Mouse (Mus musculus) ES-CJ7 (cell line): ENCODE results near the gene Tmem210.

Experiments used
- DNase-seq: peaks from one replicate; pipeline ENCODE4 v3.0.0; 2011; ENCODE audit warnings: low read depth, low spot score

The Tmem210 gene

GRCm38 (mm10) chr2:25265897-25266656 lies 21.9 kb upstream of the Tmem210 start:
- peak; percentile 54 for DNase-seq

GRCm38 (mm10) chr2:25266720-25267119 lies 21.2 kb upstream of the Tmem210 start:
- DNase-seq: peak; percentile 61

DNA sequence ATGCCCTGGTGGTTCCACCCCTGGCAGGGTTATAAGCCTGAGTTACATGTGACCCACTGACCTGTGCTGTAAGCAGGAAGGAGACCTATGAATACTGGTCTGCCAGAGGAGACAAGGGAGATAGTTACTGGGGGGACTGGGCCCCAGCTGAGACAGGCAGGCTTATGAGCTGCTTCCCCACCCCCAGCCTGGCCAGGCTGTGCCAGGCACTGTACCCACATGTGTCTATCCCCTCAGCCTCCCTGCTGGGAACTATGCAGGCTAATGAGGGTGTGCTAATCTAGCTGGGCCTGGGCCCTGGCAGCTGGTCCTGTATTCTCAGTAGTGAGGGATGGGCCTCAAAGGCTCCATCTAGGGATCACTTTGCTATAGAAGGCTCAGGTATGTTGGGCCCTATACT lies 20.7 kb upstream of the Tmem210 start:
- DNase-seq: no peak

DNA sequence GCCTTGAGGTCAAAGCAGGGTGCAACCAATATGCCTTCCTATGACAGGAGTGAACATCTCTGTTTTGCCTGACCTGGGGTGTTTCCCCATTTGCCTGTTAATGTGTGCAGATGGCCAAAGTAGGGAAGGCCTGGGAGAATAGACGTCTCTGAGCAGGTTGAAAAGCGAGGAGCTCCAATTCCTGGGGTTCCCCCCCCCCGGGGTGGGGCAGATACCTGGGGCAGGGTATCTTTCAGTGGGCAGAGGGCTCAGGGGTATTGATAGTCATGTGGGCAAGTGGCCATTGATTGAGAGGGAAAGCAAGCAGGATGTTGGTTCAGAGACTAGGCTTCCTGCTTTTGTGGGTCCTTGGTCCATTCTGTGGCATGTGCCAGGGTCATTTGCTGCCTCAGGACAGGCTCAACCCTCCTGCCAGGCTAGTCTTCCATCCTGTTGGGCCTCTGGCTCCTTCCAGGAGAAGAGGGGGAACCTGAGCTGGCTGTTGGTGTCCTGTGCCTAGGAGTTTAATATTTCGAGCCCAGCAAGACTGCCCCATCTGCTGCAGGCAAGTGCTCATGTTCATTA lies 20.1 kb upstream of the Tmem210 start:
- DNase-seq: no peak

DNA sequence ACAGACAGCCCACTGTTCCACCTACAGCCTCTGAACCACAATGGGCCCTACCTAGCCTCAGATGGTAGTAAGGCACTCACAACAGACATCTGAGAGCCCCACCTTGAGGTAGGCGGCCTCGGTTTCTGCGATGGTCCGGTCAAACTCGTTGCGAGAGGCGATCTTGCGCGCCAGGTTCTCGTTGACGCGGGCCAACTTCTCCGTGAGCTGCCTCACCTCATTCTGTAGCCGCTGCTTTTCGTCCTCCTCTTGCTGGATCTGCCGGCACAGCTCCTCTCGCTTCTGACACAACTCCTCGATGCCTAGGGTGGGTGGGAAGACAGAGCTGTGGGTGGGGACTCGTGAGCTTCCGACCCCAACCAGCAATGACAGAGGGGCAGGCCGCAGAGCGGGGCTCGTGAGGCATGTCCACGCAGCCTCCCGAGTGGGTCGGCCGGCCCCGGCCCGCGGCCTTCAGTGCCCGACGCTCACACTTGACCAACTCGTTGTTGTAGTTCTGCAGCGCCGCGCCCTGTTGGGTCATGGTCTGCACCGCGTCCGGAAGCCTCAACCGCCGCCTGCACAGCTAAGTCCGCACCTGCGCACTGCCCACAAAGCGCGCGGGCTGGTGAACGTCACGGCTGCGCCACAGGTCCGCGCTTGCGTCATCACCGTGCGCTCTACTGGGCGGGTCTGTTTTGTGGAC lies 16.0 kb upstream of the Tmem210 start, which contains the start of the genes Ssna1 and Anapc2:
TSS of gene Ssna1 (minus strand) at position 612 of the 685 bp plus-strand sequence.
TSS of gene Anapc2 (plus strand) at position 652 of the 685 bp plus-strand sequence.
- DNase-seq: peak; percentile 98

GRCm38 (mm10) chr2:25272515-25272914 lies 15.4 kb upstream of the Tmem210 start:
- DNase-seq: no peak

GRCm38 (mm10) chr2:25273010-25273409 lies 14.9 kb upstream of the Tmem210 start:
- no peak for DNase-seq

GRCm38 (mm10) chr2:25278928-25279882 lies 8.7 kb upstream of the Tmem210 start:
- peak; percentile 93 for DNase-seq

- DNase-seq: no peak
These were observed 2.4 kb upstream of the Tmem210 start for GRCm38 (mm10) chr2:25285551-25285950.

DNA sequence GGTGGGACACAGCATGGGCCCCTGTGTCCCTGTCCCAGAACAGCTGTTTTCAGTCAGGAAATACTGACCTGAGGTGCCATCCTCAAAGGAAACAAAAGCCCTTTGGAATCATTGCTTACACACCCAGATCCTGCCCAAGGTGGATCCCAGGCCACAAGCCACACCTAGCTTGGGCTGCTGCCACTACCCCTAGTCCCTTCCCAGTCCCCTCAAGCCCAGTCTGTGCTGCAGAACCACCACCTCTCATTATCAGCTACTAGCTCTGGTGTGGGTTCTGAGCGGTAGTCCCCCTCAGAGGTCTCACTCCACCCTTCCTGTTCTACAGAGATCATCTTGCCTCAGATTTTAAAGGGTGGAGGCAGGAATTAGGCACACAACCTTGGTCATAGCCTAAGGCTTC lies 1.6 kb upstream of the Tmem210 start:
- no peak for DNase-seq

DNA sequence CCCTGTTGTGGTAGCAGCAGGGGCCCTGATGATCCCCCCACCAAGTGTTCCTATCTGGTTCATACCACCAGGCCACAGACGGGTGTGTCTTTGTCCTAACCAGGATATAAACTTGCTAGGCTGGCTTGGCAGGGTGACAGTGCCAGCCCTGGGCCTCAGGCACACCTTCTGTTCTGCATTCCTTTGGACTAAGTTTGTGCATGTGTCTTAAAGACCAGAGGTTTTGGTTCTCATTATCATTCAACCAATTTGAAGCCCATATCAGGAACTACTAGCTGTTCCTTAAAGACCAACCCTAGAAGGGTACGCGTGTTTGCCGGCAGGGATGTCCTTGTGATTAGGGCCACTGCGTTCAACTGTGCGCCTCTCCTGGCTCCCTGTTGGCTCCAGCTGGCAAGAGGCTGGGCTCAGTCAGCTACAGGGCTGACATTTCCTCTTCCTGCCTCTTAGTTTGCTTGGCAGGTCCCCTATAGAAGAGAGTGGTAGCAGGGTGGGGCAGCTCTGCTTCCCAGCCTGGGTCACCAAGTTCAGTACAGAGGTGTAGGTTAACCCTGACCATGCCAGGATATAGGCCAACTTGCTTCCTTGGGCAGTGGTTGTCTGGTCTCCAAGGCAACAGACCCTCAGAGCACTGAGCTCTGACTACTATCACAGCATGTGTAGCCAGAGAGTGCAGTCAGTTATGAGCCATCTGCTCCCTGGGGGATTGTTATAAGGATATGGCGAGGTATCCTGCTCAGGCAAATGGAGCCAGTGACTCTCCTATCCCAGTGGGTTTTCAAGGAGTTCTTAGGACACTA lies 908 bp upstream of the Tmem210 start:
- DNase-seq: no peak

DNA sequence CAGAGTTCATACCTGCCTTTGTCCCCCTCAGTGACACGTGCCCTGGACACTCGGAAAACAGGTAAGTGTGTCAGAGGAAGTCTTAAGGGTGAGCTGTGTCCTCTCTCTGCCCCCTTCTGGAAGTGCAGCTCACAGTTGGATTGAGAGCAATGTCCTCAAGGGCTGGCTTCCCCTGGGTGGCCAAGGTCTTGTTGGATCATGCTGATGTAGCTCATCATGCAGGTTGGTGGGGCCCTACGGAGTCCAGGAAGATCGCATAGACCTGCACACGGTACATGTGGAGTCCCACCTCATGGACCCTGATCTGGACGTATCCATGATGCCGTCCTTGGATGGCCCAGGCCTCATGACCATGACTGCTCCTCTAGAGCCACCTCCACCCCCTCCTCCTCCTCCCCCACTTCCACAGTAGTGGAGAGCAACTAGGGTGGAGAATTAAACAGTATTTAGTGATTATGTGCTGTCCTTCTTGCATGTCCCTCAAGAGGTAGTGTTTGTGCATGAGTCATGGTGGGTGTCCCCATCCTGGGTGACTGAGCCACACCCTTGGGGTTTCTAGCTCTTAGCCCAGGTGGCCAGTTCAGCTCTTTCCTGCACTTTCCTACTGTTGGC lies 895 bp downstream of the Tmem210 start:
- no peak for DNase-seq

- no peak for DNase-seq
These were observed 1.7 kb downstream of the Tmem210 start, which contains the start of gene Lrrc26 for GRCm38 (mm10) chr2:25289651-25290050. TSS of gene Lrrc26 (plus strand) at chr2:25289915.

GRCm38 (mm10) chr2:25290101-25290815 lies 2.3 kb downstream of the Tmem210 start:
- peak; percentile 44 for DNase-seq

GRCm38 (mm10) chr2:25290816-25291130 lies 2.8 kb downstream of the Tmem210 start:
- DNase-seq: peak; percentile 35

DNA sequence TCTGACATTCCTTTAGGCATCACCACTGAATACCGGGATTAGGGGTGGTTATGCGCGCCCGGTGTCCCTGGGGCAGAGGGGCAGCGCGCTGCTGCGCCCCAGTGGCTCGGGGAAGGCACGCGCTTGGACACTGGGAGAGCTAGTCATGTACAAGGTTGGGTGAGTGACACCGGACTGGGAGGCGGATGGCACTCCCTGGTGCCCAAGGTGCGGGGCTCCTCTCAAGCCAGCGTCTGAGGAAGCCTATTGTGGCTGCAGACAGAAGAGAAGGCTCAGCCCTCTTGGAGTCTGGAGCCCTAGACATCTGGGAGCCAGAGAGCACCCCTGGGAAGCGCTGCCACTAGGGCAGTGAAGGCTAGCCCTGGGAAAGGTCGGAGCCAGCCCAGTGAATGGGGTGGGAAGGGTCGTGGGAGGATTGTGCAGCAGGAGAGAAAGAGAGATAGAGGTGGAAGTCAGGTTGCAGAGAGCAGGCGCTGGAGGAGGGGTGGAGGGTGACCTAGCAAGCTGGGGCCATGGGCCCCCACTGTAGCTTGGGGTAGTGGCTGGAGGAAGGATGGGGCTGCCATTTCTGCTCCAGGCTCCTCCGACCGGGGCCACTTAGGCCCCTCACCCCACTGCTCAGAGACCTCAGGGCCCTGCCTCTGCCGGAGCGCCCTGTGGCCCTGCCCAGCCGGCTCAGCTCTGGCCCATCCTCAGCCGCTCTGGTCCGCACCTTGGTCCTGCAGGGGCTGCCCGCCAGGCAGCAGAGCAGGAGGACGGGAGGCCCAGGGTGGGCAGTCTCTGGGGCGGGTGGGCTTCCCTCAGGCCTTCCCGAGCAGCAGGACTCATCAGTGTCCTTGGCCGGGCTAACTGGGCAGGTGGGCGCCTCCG lies 3.5 kb downstream of the Tmem210 start:
- DNase-seq: no peak

GRCm38 (mm10) chr2:25292054-25292544 lies 4.2 kb downstream of the Tmem210 start:
- DNase-seq: no peak

DNA sequence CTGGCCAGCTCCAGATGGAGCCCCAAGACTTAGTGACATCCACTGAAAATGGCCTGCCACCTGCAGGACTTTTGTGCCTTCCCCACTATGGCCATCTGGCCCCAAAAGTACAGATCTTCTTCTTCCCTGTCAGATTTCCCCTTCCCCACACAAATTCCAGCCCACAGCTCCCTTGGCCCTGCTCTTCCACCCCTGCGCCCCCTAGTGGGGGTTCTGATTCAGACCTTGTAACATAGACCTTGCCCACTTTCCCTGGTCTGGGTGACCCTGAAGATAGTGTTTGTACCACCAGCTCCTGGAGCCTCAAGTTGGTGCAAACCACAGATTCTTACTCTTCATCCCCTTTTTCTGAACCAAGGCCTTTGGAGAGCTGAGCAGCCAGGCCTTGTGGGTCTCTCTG lies 4.9 kb downstream of the Tmem210 start:
- peak; percentile 80 for DNase-seq
